Mouse (Mus musculus) lung, embryonic 14.5 days (tissue): Measurements from ENCODE around the gene Pdpr. TPM values are rescaled to one million over a fixed set of nuclear protein-coding genes. Genes with fewer than 3 reads are reported as not detected.

Experiments
- ATAC-seq: fragments of 200-750 bp; cut with Nextera tagmentation; 2 replicates; pipeline ENCODE4 v1.8.0; 2017; ENCODE audit warnings: mild to moderate bottlenecking, moderate TSS enrichment, moderate library complexity; ENCODE audit not compliant: insufficient read depth
- DNase-seq: peaks from one replicate; pipeline ENCODE4 v3.0.0-alpha.2; 2015
- H3K27ac ChIP-seq: fragments of 300-500 bp; sonication (generic); 2 replicates; pipeline ENCODE4 v1.5.1; 2014; ENCODE audit warnings: low read depth, mild to moderate bottlenecking, moderate library complexity
- H3K27me3 ChIP-seq: fragments of 300-500 bp; sonication (generic); 2 replicates; pipeline ENCODE4 v1.6.1; 2014; ENCODE audit warnings: low read length, control low read depth; ENCODE audit not compliant: insufficient read depth
- H3K36me3 ChIP-seq: fragments of 300-500 bp; sonication (generic); 2 replicates; pipeline ENCODE4 v1.6.1; 2014; ENCODE audit warnings: control low read depth; ENCODE audit not compliant: insufficient read depth
- H3K4me1 ChIP-seq: fragments of 300-500 bp; sonication (generic); 2 replicates; pipeline ENCODE4 v1.6.1; 2014; ENCODE audit warnings: antibody characterized with exemption, control low read depth; ENCODE audit not compliant: insufficient read depth
- H3K4me2 ChIP-seq: fragments of 300-500 bp; sonication (generic); 2 replicates; pipeline ENCODE4 v1.6.1; 2014; ENCODE audit warnings: mild to moderate bottlenecking
- H3K4me3 ChIP-seq: fragments of 300-500 bp; sonication (generic); 2 replicates; pipeline ENCODE4 v1.5.1; 2014; ENCODE audit warnings: low read depth, low read length
- H3K9ac ChIP-seq: fragments of 300-500 bp; sonication (generic); 2 replicates; pipeline ENCODE4 v1.6.1; 2014
- H3K9me3 ChIP-seq: fragments of 300-500 bp; sonication (generic); 2 replicates; pipeline ENCODE4 v1.6.1; 2016; ENCODE audit warnings: low read depth, low read length, control low read depth
- CTCF ChIP-seq: IDR thresholded peaks from 2 replicates; pipeline ENCODE4 v1.5.1; 2016; ENCODE audit warnings: antibody characterized with exemption, low read depth
- WGBS: fragments of 180-500 bp; shearing (Covaris S2); extraction: QIAGEN DNeasy Blood & Tissue Kit; methylation state at CpG from one replicate; pipeline ENCODE4 v1.1.7; 2014; 5-methylcytosine and 5-hydroxymethylcytosine counted together
- polyA plus RNA-seq: library from polyadenylated mRNA; unstranded; fragments of >200 nt; fragmentation: Nextera tagmentation; extraction: Ambion mirVana; gene quantifications from 2 replicates; pipeline ENCODE4 v1.2.1, GENCODE M21; 2014

Pdpr gene
- polyA plus RNA-seq, 1 experiment from 2014 or later = 7.1 TPM

DNA sequence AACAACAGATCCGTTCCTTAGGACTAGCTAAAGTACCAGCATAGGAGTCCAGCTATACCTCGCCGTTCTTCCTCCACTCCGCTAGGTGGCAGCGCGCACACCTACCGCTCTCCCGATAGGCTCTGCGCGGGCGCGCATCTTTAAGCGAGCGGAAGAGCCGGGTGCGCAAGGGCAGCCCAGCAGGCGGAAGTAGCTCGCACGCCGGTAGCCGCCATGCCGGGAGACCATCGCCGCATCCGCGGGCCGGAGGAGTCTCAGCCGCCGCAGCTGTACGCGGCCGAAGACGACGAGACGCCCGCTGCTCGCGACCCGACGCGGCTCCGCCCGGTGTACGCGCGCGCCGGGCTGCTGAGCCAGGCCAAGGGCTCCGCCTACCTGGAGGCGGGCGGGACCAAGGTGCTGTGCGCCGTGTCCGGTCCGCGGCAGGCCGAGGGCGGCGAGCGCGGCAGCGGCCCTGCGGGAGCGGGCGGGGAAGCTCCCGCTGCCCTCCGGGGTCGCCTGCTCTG lies 38.2 kb upstream of the Pdpr start, which contains the start of gene Exosc6:
Gene Exosc6, plus strand, starts transcription at position 182 of the 506 bp plus-strand sequence.
- ATAC-seq (peak; percentile 95), DNase-seq (peak; percentile 98)
- H3K9ac ChIP-seq = peak within 1 kb of the TSS; percentile 89
- peak within 1 kb of the TSS; percentile 94 for H3K4me3 ChIP-seq
- H3K9me3 ChIP-seq = no peaks in the 10 kb centered on the region
- H3K4me1 ChIP-seq = no peaks in the 10 kb centered on the region; the same call in 1 of the 2 replicates
- TF ChIP-seq CTCF = peak; percentile 92
- H3K27me3 ChIP-seq = no peaks in the 10 kb centered on the region
- peak within 1 kb of the TSS; percentile 94 for H3K4me2 ChIP-seq
- WGBS = under 1% methylated on average over 62 of the region's 68 CpGs
- H3K36me3 ChIP-seq = peaks cover 60% of the 10 kb centered on the region
- H3K27ac ChIP-seq = peak within 1 kb of the TSS; percentile 86

DNA sequence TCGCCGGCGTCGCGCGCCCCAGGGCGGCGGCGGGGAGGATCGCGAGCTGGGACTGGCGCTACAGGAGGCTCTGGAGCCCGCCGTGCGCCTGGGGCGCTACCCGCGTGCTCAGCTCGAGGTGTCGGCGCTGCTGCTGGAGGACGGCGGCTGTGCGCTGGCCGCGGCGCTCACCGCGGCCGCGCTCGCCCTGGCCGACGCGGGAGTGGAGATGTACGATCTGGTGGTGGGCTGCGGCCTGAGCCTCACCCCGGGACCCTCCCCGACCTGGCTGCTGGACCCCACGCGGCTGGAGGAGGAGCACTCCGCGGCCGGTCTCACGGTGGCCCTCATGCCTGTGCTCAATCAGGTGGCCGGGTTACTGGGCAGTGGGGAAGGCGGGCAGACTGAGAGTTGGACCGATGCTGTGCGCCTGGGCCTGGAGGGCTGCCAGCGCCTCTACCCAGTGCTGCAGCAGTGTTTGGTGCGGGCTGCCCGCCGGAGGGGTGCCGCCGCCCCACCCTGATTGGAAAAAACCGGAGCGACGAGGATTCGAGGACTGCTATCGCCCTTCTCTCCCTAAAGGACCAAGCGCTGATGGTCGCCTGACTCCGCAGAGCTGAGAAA lies 37.6 kb upstream of the Pdpr start:
- ATAC-seq (peak; percentile 72), DNase-seq (peak; percentile 46)
- no peak for TF ChIP-seq CTCF
- Histone ChIP-seq H3K9me3 (no peaks in the 10 kb centered on the region), H3K4me2 (peak overlapping the region; percentile 94), H3K4me3 (peak overlapping the region; percentile 94), H3K9ac (peak overlapping the region; percentile 89), H3K27ac (peak overlapping the region; percentile 86), H3K36me3 (peaks cover 54% of the 10 kb centered on the region), H3K4me1 (no peaks in the 10 kb centered on the region; the same call in 1 of the 2 replicates), H3K27me3 (no peaks in the 10 kb centered on the region)
- WGBS = under 1% methylated on average over 59 of the region's 63 CpGs

DNA sequence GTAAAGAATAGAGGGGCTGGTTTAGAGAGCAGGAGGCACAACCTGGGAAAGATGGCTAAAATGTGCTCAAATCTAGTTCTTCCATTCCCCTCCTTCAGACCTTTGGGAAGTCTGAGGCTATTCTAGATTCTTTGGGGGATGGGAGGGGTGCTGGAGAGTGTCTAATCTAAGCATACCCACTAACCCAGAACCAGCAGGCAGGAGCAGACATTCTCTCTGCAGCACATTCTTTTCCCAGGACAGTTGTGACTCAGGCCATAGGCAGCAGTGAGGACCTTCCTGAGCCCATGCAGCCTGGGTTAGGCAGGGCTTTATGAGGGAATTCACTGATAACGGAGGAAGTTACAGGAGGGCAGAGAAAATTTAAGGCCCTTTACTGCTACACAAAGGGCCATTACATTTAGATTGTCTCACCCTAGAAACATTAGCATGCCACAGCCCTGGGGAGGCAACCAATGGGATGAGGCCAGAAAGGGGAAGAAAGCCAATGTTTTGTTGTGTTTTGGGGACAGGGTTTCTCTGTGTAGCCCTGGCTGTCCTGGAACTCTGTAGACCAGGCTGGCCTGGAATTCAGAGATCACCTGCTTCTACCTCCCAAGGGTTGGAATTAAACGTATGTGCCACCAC lies 35.4 kb upstream of the Pdpr start:
- H3K4me1 ChIP-seq = no peaks in the 10 kb centered on the region; the same call in 1 of the 2 replicates
- H3K27ac ChIP-seq = no peak overlapping the region
- H3K4me2 ChIP-seq = no peak overlapping the region
- no peak overlapping the region for H3K9ac ChIP-seq
- no peak for ATAC-seq
- no peaks in the 10 kb centered on the region for H3K27me3 ChIP-seq
- H3K9me3 ChIP-seq = no peaks in the 10 kb centered on the region
- H3K36me3 ChIP-seq = peaks cover 32% of the 10 kb centered on the region
- DNase-seq = no peak
- no peak overlapping the region for H3K4me3 ChIP-seq
- 63% methylated on average over 2 of the region's 2 CpGs for WGBS
- TF ChIP-seq CTCF = no peak

DNA sequence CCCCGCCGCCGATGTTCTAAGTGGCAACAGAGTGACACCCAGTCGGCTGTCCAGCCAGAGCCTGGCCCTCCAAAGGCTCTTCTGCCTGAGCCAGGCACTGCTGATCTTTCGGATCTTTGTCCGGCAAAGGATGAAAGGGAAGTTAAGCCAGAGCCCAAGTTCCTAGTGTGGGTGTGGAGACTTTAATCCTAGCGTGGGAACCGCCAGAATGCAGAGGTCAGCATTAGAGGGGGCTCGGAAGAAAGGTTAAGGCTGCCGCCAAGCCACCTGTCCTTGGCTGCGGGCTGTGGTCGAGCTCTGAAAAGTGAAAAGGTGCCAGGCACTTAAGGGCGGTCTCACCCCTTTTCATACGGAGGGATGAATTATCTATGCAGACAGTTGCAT lies 32.8 kb upstream of the Pdpr start:
- no peaks in the 10 kb centered on the region for H3K9me3 ChIP-seq
- H3K4me3 ChIP-seq = peak overlapping the region; percentile 65
- peak overlapping the region; percentile 56 for H3K9ac ChIP-seq
- peak overlapping the region; percentile 26; the same call in 1 of the 2 replicates for H3K27ac ChIP-seq
- H3K4me2 ChIP-seq = peak overlapping the region; percentile 78
- H3K4me1 ChIP-seq = no peaks in the 10 kb centered on the region; the same call in 1 of the 2 replicates
- peaks cover 14% of the 10 kb centered on the region for H3K36me3 ChIP-seq
- ATAC-seq (peak; percentile 2; the same call in 1 of the 2 replicates), DNase-seq (peak; percentile 18)
- no peak for TF ChIP-seq CTCF
- 2% methylated on average over 14 of the region's 14 CpGs for WGBS
- no peaks in the 10 kb centered on the region for H3K27me3 ChIP-seq

DNA sequence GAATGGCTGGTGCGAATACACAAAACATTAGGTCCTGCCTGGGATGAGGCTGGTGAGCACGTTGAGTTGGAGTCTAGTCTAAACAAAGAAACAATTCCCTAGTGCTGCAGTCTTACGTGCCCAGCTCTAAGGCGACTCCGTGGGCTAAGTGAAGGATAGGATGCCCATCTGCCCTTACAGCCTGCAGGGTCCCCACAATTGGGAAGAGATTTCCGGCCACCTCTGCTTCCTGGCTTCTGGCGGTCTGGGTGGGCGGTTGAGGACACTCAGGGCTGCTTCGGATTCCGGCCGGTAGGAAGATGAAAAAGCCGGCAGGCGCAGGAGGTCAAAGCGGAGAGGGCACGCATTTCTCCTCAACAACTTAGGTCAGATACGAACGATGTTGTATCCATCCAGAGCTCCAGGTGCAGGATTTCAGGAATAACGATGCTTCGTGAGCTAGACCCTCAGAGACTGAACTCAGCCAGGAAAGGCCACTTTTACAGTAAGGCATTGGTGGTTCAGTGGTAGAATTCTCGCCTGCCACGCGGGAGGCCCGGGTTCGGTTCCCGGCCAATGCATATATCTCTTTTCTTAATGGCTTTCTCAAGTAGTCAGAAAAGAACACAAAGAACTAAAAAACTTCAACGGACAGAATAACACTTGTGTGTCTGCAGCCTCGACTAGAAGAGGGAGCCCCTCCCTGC lies 32.2 kb upstream of the Pdpr start:
- no peak for TF ChIP-seq CTCF
- peak overlapping the region; percentile 56 for H3K9ac ChIP-seq
- ATAC-seq (peak; percentile 94), DNase-seq (peak; percentile 96)
- under 1% methylated on average over 27 of the region's 27 CpGs for WGBS
- peaks cover 14% of the 10 kb centered on the region for H3K36me3 ChIP-seq
- peak overlapping the region; percentile 26; the same call in 1 of the 2 replicates for H3K27ac ChIP-seq
- no peaks in the 10 kb centered on the region; the same call in 1 of the 2 replicates for H3K4me1 ChIP-seq
- H3K4me2 ChIP-seq = peak overlapping the region; percentile 78
- no peaks in the 10 kb centered on the region for H3K9me3 ChIP-seq
- H3K27me3 ChIP-seq = no peaks in the 10 kb centered on the region
- peak overlapping the region; percentile 65 for H3K4me3 ChIP-seq

DNA sequence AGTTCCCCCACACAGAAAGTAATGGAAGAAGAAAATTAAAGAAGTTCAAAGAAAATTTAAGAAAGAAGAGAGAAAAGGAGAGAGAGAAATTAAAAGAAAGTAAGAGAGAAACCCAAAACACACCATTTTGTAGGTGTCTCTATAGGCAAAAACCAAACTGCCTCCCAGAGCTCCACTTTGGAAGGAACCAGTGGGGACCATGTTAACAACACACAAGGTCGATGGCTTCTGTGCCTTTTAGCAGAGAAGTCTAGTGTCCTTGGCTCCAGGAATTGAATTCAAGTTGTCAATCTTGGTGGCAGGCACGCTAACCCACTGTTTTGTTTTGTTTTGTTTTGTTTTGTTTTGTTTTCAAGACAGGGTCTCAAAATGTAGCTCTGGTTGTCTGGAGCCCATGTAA lies 31.5 kb upstream of the Pdpr start:
- H3K9me3 ChIP-seq = no peaks in the 10 kb centered on the region
- WGBS = 40% methylated on average over 2 of the region's 2 CpGs
- no peak overlapping the region for H3K9ac ChIP-seq
- no peak overlapping the region for H3K27ac ChIP-seq
- no peaks in the 10 kb centered on the region; the same call in 1 of the 2 replicates for H3K4me1 ChIP-seq
- peak overlapping the region; percentile 65 for H3K4me3 ChIP-seq
- H3K36me3 ChIP-seq = peaks cover 10% of the 10 kb centered on the region
- DNase-seq (peak; percentile 5), ATAC-seq (no peak)
- H3K27me3 ChIP-seq = no peaks in the 10 kb centered on the region
- TF ChIP-seq CTCF = no peak
- peak overlapping the region; percentile 78 for H3K4me2 ChIP-seq

DNA sequence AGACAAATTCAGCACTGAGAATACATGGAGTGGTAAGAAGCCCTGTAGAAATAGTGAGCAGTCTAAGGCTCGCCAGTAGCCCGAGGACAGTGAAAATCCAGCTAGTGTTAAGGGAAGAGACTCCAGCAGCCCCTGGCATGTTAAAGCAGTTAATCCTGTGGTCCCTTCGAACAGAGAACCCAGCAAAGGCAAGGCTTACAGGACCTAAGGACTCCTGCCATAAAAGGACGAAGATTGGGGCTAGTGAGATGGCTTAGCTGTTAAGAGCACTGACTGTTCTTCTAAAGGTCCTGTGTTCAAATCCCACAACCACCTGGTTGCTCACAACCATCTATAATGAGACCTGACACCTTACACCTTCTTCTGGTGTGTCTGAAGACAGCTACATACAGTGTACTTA lies 28.1 kb upstream of the Pdpr start:
- H3K9ac ChIP-seq = no peak overlapping the region
- WGBS = 57% methylated on average over 4 of the region's 4 CpGs
- DNase-seq (no peak), ATAC-seq (no peak)
- H3K4me2 ChIP-seq = no peak overlapping the region
- H3K27me3 ChIP-seq = no peaks in the 10 kb centered on the region
- H3K4me1 ChIP-seq = no peaks in the 10 kb centered on the region
- H3K4me3 ChIP-seq = no peak overlapping the region
- TF ChIP-seq CTCF = no peak
- H3K36me3 ChIP-seq = no peaks in the 10 kb centered on the region
- no peak overlapping the region for H3K27ac ChIP-seq
- H3K9me3 ChIP-seq = no peaks in the 10 kb centered on the region
